Mouse (Mus musculus) skeletal muscle tissue, adult 2 months (tissue): Measurements from ENCODE around the gene Hcst.

Source experiments
- DNase-seq: peaks from one replicate; pipeline ENCODE4 v3.0.0-alpha.2; 2012; ENCODE audit warnings: low read depth, low spot score

The Hcst gene

GRCm38 (mm10) chr7:30419561-30420499 lies at the start of gene Hcst:
TSS of gene Hcst (minus strand) at chr7:30419854.
- peak; percentile 31 for DNase-seq

DNA sequence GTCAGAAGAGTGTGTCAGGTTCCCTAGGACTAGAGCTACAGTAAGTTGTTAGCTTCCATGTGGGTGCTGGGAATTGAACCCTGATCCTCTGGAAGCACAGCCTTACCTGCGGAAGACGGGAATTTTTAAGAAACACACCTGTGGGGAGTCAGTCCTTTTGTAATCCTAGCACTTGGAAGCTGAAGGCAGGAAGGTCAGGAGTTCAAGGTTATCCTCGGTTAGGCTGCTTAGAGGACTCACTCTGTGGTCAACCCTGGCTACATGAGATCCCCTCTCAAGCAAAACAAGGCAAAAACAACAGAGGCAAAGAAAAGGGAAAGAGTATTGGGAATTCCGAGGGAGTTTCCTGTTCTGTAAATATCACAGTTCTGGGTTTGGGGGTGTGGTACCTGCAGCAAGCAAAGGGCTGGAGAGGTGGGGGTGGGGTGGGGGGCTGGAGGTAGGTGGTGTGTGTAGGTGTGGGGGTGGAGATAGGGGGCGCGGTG lies 45.2 kb upstream of the Hcst start:
- no peak for DNase-seq

GRCm38 (mm10) chr7:30463996-30464395 lies 44.3 kb upstream of the Hcst start:
- DNase-seq = no peak

- DNase-seq = no peak
Measured at GRCm38 (mm10) chr7:30463568-30463967, 43.9 kb upstream of the Hcst start.

- no peak for DNase-seq
Measured at GRCm38 (mm10) chr7:30459484-30459883, 39.8 kb upstream of the Hcst start.

DNA sequence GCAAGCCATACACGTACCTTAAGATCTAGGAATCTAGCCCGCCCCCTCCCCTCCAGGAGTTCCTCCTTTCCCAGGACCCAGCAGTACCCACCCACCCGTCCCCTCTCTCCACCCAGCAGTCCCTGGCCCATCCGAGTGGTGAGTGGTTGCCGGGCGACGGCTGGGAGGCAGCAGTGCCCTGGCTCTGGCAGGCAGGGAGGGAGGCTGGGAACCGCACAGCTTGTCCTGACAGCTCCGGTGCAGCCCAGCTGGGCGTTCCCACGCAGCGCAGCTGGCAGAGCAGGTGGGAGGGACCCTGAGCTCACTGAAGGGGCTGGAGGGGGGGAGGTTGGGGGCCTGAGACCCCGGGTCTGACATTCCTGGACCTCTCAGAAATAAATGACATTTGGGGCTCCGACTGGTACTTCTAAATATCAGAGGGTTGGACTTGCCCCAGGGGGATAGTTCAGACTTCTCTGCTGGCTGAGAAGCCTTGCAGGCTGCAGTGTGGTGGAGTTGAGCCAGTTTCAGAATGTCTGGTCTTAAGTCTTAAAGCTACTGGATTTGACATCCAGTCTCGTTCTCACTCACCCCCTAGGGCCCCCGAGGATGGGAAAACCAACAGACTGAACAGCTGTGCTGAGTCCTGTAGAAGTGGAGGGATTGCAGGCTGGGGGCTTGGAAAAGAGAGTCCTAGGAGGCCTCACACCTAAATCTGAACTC lies 38.1 kb upstream of the Hcst start, which contains the start of the genes Kirrel2 and Nphs1:
Gene Kirrel2 (minus strand): TSS at position 62 of the 702 bp plus-strand sequence.
Gene Nphs1 (plus strand): TSS at position 687 of the 702 bp plus-strand sequence.
- DNase-seq = no peak

GRCm38 (mm10) chr7:30456911-30457628 lies 37.4 kb upstream of the Hcst start:
- no peak for DNase-seq

DNA sequence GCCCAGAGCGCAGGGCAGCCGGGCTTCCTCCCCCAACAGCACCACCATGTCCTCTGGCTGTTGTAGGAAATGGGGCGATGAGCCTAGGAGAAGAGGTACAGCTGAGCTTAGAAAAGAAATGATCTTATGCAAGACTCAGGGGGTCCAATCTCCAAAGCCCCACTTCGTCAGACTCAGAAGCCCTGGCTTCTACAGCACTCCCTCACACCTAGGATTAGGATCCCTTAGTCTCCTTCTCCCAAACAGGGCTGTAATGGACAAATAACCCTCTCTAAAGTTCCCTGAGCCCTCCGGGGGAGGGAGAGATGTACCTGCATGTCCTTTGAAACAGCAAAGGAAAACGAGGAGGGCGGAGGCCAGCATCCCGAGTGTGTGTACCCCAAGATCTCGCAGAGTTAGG lies 36.8 kb upstream of the Hcst start:
- DNase-seq = no peak

- no peak for DNase-seq
Measured at GRCm38 (mm10) chr7:30454259-30454658, 34.6 kb upstream of the Hcst start.

GRCm38 (mm10) chr7:30453766-30454165 lies 34.1 kb upstream of the Hcst start:
- no peak for DNase-seq

DNA sequence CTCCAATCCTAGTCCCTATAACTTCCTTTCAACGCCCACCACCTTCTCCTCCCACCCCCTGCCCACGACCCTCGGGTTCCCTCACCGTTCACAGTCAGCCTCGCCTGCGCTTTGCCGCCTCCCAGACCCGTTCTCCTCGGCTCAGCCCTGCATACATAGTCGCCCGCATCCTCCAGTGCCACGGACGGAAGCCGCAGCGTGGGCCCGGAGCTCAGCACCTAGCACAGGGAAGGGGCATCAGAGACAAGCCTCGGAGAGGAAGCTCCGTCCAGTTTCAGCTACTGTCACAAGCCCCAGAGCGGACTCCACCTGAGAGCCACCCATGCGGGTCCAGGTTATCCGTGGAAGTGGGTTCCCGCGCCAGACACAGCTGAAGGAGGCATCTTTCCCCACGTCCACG lies 33.7 kb upstream of the Hcst start:
- DNase-seq = no peak

DNA sequence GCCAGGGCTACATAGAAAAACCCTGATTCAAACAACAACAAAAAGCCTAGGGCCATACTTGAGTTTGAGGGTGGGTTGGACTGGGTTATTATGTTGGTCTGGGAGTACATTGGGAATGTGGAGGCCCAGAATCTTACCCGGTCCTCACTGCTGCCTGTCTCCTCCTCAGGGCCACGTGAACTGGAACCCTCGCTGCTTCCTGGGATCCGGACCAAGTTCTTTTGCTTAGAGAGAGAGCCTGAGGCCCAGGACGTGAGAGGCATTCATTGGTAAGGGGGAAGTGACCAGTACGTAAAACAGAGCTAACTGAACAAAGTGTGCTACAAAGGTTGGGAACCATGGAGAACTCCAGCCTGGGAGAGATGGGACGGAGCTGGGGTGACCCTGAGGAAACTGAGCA lies 30.6 kb upstream of the Hcst start:
- DNase-seq = no peak

- no peak for DNase-seq
Measured at GRCm38 (mm10) chr7:30444971-30445751, 25.5 kb upstream of the Hcst start, which contains the start of gene Aplp1. TSS of gene Aplp1 (minus strand) at chr7:30445535.

- no peak for DNase-seq
Measured at GRCm38 (mm10) chr7:30444154-30444970, 24.7 kb upstream of the Hcst start.

DNA sequence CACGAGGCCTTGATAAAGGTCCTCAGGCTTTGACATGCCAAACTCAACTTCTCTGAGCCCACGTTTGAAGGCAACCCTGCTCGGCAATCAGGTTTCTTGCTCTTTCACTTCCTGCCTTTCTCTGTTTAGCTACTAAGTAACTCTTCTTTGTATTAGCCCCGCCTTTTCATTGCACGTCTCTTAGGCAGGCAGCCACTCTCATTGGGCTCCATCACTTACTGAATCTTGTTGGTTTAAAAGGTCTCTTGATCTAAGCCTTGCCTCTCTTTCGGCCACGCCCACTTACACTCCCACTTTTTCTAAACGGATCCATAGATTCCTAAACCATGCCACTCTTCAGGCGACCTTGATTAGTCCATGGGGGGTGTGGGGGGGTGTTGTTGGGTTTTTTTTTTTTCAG lies 24.0 kb upstream of the Hcst start:
- no peak for DNase-seq

- no peak for DNase-seq
Measured at GRCm38 (mm10) chr7:30440697-30441096, 21.0 kb upstream of the Hcst start.

DNA sequence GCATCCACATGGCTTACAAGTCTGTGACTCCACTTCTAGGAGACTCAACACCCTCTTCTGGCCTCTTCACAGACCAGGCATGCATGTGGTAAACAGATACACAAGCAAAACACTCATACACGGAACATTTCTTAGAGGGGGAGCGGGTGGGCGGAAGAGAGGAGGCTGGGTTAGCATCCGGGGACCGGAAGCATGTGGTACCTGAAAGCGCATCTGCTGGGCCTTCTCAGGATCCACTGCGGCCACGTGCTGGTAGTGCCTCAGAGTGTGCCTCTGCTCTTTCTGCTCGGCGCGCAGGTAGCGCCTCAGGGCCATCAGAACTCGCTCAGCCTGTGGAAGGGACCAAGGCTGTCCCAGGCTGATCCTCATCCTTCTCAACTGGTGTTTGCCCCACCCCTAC lies 20.1 kb upstream of the Hcst start:
- DNase-seq = no peak

- DNase-seq = no peak
Measured at GRCm38 (mm10) chr7:30436879-30437278, 17.2 kb upstream of the Hcst start.

DNA sequence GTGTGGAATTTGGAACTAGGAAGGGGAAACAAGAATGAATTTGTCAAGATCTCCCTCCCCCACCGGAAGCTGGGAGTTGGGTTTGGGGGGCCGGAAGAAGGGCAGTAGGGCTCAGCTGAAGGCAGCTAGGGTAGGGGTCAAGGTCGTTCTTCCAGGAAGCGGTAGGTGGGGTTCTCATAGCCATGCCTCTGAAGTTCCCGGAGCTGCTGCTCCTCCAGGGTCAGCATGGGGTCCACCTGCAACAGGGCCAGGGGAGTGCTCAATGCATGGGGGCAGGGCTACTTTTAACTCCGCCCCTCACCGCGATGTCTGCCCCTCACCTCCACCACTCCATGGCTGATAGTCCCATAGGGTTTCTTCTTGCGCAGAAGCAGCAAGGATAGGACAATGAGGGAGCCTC lies 15.5 kb upstream of the Hcst start:
- DNase-seq = no peak

GRCm38 (mm10) chr7:30434701-30435100 lies 15.0 kb upstream of the Hcst start:
- DNase-seq = no peak
